Mouse (Mus musculus) spleen, adult 2 months (tissue): ENCODE measurements around the gene Tgm1.

Experiments
- CTCF ChIP-seq: fragments of 200-500 bp; IDR thresholded peaks from 2 replicates; pipeline ENCODE4 v1.5.1; 2011; ENCODE audit warnings: mild to moderate bottlenecking, inconsistent platforms; ENCODE audit not compliant: insufficient read depth, insufficient read length, insufficient replicate concordance; ENCODE audit errors: extremely low read depth
- POLR2A ChIP-seq: fragments of 200-500 bp; IDR thresholded peaks from 2 replicates; pipeline ENCODE4 v1.6.1; 2011; ENCODE audit warnings: low read depth, low read length, inconsistent platforms

DNA sequence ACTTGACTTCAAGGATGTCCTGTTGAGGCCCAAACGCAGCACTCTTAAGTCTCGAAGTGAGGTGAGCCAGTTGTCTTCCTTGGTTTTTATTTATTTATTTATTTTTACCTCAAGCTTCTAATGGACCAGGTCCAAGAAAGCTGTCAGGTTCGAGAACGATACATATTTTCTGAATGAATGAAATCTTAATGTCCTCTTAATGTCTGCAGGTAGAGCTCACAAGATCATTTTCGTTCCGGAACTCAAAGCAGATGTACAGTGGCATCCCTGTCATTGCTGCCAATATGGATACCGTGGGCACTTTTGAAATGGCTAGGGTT, 41.0 kb downstream of the Tgm1 start:
- TF ChIP-seq POLR2A (no peak), CTCF (no peak)
